Mouse (Mus musculus) spleen, adult 12 weeks (tissue): ENCODE data around the gene Igf1r.

Experiments
- DNase-seq: peaks from one replicate; pipeline ENCODE4 v3.0.0; 2022; ENCODE audit warnings: low spot score

Igf1r gene

GRCm38 (mm10) chr7:67958045-67958444 is 5.4 kb downstream of the Igf1r start:
- DNase-seq, result no peak

GRCm38 (mm10) chr7:67960701-67961100 is 8.1 kb downstream of the Igf1r start:
- no peak for DNase-seq

GRCm38 (mm10) chr7:67961567-67962267 is 9.1 kb downstream of the Igf1r start:
- peak; percentile 49 for DNase-seq

- no peak for DNase-seq
Observed at GRCm38 (mm10) chr7:67963691-67964090, 11.1 kb downstream of the Igf1r start.

GRCm38 (mm10) chr7:67968394-67968793 is 15.8 kb downstream of the Igf1r start:
- DNase-seq, result no peak

GRCm38 (mm10) chr7:67969076-67969475 is 16.4 kb downstream of the Igf1r start:
- no peak for DNase-seq

- no peak for DNase-seq
Observed at GRCm38 (mm10) chr7:67973180-67974014, 20.8 kb downstream of the Igf1r start.

GRCm38 (mm10) chr7:67981956-67982355 is 29.3 kb downstream of the Igf1r start:
- no peak for DNase-seq

- no peak for DNase-seq
Observed at GRCm38 (mm10) chr7:67982809-67983208, 30.2 kb downstream of the Igf1r start.

- no peak for DNase-seq
Observed at GRCm38 (mm10) chr7:67983451-67983850, 30.8 kb downstream of the Igf1r start.

- no peak for DNase-seq
Observed at GRCm38 (mm10) chr7:67985003-67985416, 32.4 kb downstream of the Igf1r start.

GRCm38 (mm10) chr7:67985511-67985910 is 32.9 kb downstream of the Igf1r start:
- no peak for DNase-seq

GRCm38 (mm10) chr7:67986277-67986676 is 33.6 kb downstream of the Igf1r start:
- DNase-seq, result no peak

- no peak for DNase-seq
Observed at GRCm38 (mm10) chr7:67986816-67987215, 34.2 kb downstream of the Igf1r start.

GRCm38 (mm10) chr7:67989376-67989775 is 36.7 kb downstream of the Igf1r start:
- no peak for DNase-seq

- DNase-seq, result no peak
Observed at GRCm38 (mm10) chr7:67993614-67994013, 41.0 kb downstream of the Igf1r start.

- no peak for DNase-seq
Observed at GRCm38 (mm10) chr7:67994346-67994858, 41.8 kb downstream of the Igf1r start.

GRCm38 (mm10) chr7:67995276-67995675 is 42.6 kb downstream of the Igf1r start:
- no peak for DNase-seq

GRCm38 (mm10) chr7:67996202-67996960 is 43.8 kb downstream of the Igf1r start:
- DNase-seq, result no peak

- DNase-seq, result no peak
Observed at GRCm38 (mm10) chr7:68001269-68001668, 48.6 kb downstream of the Igf1r start.

- no peak for DNase-seq
Observed at GRCm38 (mm10) chr7:68006074-68006473, 53.4 kb downstream of the Igf1r start.

GRCm38 (mm10) chr7:68006496-68006895 is 53.9 kb downstream of the Igf1r start:
- no peak for DNase-seq
